Mouse (Mus musculus): Measurements from ENCODE around the gene Nt5dc3.

Gene Nt5dc3

DNA sequence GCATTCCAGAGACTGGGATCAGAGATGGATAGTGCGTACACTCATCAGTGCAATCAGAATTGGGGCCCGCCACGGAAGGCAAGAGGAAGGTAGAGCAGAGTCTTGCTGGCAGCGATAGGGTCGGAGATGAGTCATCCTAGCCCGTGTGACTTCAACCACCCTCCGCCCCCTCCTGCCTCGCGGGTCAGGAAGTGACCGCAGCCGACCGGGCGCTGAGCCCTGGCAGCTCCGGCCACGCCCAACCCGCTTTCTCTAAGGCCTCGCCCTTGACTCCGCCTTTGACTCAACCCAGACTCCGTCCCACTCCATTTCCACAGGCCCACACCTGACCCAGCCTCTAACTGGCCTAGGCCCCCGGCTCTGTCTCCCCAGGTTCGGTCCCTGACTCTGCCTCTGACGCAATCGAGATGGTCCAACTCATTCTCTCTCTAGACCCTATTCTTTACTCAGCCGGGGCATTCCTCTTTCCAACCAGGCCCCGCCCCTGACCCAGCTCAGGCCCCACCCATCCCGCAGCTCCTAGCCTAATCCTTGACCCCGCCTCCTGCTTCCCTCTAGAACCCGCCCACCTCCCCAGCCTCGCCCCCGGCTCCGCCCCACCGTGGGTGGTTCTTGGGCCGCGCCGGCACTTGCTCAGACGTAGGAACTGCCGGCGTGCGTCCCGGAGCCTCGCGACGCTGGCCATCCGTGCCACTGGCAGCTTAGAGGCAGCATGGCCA lies at the start of gene Nt5dc3:
Gene Nt5dc3, plus strand, starts transcription at position 608 of the 719 bp plus-strand sequence.
- peak; percentile 99 for DNase-seq

- peak; percentile 89 for DNase-seq
Measured at GRCm38 (mm10) chr10:86730823-86731499, 47.8 kb upstream of the Nt5dc3 start.

- DNase-seq = no peak
Measured at GRCm38 (mm10) chr10:86731500-86731863, 47.3 kb upstream of the Nt5dc3 start.

DNA sequence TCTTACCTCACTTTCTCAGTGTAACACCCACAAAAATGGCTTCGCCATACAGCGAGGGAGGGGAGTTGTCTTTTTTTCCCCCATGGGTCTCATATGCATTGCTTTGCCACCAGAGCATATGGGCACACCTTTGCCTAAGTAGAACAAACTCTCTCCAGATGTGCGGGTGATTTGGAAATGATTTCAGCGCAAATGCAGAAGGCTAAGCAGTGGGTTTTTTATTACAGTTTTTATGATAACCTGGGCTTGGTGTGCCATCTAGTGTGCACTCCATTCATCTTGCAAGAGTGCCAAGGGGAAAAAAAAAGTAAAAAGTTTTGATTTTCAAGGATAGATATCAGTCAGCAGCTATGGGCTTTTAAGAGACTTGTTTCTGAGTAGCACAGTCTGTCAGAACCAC lies 43.8 kb upstream of the Nt5dc3 start:
- DNase-seq = no peak

GRCm38 (mm10) chr10:86742918-86743317 lies 35.9 kb upstream of the Nt5dc3 start:
- no peak for DNase-seq

GRCm38 (mm10) chr10:86744306-86744705 lies 34.5 kb upstream of the Nt5dc3 start:
- no peak for DNase-seq

- no peak for DNase-seq
Measured at GRCm38 (mm10) chr10:86755816-86756502, 22.8 kb upstream of the Nt5dc3 start.

DNA sequence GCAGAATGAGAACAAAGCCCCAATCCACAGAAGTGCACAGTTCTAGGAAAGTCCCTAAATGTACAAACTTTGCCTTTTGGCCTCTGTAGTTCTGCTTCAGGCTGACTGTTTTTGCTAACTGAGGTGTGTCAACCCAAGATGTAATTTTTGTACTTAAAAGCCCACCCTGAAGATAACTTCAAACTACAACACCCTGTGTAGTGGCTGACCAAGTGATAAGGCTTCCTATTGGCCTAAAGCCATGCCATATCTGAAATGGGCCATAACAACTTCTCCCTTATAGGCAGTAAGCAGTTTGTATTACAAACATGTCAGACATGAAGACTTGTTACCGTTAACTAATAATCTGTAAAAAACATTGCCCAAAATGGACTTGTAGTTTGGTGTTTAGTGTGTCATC lies 21.1 kb upstream of the Nt5dc3 start:
- DNase-seq = no peak

GRCm38 (mm10) chr10:86758211-86758610 lies 20.6 kb upstream of the Nt5dc3 start:
- no peak for DNase-seq

DNA sequence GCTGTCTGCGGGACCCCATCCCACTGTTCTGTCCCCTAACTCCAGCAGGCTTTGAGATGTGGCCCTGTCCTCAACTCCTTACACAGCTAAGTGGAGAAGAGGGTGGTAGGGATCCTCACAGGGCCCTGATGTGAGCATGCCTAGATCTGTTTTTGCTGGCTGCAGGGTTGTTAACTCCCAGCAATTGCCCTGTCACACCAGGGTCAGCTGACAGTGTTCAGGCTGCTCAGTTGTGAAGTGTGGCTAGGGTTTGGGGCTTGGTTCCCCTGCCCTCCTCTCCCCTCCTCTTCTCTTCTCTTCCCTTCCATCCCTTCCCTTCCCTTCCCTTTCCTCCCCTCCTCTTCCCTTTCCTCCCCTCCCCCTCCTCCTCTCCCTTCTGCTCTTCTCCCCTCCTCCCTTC lies 17.6 kb upstream of the Nt5dc3 start:
- DNase-seq = no peak

DNA sequence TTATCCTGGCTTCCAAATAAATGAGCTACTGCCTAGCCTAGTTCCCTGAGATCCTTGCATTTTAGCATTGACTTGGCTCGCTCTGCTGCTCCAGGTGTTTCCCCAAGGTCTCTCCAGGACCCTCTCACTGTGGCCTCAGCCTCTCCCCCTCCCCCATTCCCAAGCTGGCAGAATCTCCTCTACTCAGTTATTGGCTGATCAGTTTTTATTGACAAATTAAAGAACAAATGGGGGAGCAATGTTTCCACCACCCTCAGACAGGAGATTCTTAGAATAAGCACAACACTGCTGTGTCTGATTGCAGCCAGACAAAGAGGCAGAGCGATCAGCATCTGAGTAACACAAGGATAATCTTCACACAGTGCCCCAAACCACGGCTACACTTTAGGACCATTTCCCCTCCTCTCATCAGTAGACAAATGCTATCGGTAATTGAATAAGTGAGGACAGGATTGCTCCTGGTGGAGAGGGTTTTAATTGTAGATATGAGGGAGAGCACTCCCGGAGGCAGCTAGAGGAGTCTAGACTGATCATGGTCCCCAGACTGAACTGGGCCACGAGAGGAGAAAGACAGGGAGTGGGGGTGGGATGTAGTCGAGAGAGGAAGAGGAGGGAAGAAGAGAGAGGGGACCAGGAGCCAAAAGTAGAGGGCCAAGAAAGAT lies 17.0 kb upstream of the Nt5dc3 start:
- no peak for DNase-seq

DNA sequence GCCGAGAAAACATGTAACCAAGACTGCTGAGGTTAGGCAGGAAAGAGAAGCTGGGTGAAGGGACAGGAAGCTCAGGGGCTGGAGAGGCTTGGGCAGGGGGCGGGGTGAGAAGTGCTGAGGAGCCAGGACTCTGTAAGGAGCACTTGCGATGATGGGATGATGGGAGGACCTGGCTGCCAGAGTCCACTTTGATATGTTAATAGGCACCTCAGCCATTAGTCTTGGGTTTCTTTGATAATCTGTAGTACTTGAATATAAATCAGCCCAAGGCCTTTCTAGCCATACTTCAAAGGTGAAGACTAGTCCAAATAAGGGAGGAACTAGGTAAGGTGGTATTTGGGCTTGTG lies 16.4 kb upstream of the Nt5dc3 start:
- DNase-seq = no peak

GRCm38 (mm10) chr10:86763672-86764071 lies 15.1 kb upstream of the Nt5dc3 start, which contains the start of gene Gm49358:
Gene Gm49358 (plus strand): TSS chr10:86763972.
- DNase-seq = no peak

GRCm38 (mm10) chr10:86765344-86765966 lies 13.3 kb upstream of the Nt5dc3 start:
- no peak for DNase-seq

GRCm38 (mm10) chr10:86769216-86769615 lies 9.6 kb upstream of the Nt5dc3 start:
- no peak for DNase-seq

GRCm38 (mm10) chr10:86769797-86770196 lies 9.0 kb upstream of the Nt5dc3 start:
- no peak for DNase-seq

GRCm38 (mm10) chr10:86771701-86772100 lies 7.1 kb upstream of the Nt5dc3 start:
- peak; percentile 56 for DNase-seq

GRCm38 (mm10) chr10:86772231-86772631 lies 6.6 kb upstream of the Nt5dc3 start:
- no peak for DNase-seq

- DNase-seq = no peak
Measured at GRCm38 (mm10) chr10:86773360-86773759, 5.4 kb upstream of the Nt5dc3 start.

DNA sequence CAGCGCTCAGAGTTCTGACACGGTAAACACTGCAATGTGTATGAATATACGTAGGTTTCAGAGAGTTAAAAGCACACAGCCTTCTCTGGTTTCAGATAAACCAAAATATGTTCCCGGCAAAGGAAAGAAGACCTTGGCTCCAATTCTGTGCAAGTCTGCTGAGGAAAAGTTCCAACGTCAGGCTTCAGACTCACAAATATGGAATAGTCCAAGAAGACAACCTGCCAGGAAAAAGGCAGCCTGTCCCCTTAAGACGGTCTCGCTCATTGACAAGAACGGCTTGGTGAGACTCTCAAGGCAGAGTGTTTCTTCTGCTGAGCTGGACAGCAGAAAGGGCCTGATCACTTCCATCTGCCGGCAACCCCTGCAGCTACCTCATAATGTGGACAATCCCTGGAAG lies 2.5 kb upstream of the Nt5dc3 start:
- DNase-seq = no peak

- DNase-seq = no peak
Measured at GRCm38 (mm10) chr10:86777614-86778319, 1.0 kb upstream of the Nt5dc3 start.

GRCm38 (mm10) chr10:86779117-86779755 lies 431 bp downstream of the Nt5dc3 start:
- DNase-seq = peak; percentile 36
